Mouse (Mus musculus) macrophage (primary cell): ENCODE measurements at regions not wholly inside any gene's neighbourhood (a gene's known extent, or its start where the extent isn't known, plus 50 kb on each side); places are given as distances from the start of the nearest gene placed in this dataset.
A peak's percentile ranks its signal among the peaks of the same experiment; 100 is the strongest.

Experiments
- H3K27ac ChIP-seq: fragments of 350-480 bp; formaldehyde crosslinking; 2 replicates; pipeline ENCODE4 v1.9.0; 2021
- H3K36me3 ChIP-seq: fragments of 350-480 bp; formaldehyde crosslinking; 2 replicates; pipeline ENCODE4 v1.9.0; 2021; ENCODE audit errors: inconsistent target
- H3K4me3 ChIP-seq: fragments of 350-480 bp; formaldehyde crosslinking; 2 replicates; pipeline ENCODE4 v1.9.0; 2021; ENCODE audit errors: inconsistent target
- H3K79me2 ChIP-seq: fragments of 350-480 bp; formaldehyde crosslinking; 2 replicates; pipeline ENCODE4 v1.9.0; 2021; ENCODE audit errors: inconsistent target
- WGBS: methylation state at CpG from one replicate; pipeline ENCODE4 v1.1.7; 2026; ENCODE audit warnings: inconsistent platforms; ENCODE audit not compliant: missing documents; 5-methylcytosine and 5-hydroxymethylcytosine counted together

- H3K4me3 ChIP-seq = no peak overlapping the region
- no peaks in the 10 kb centered on the region for H3K36me3 ChIP-seq
- H3K79me2 ChIP-seq = no peaks in the 10 kb centered on the region
- no peak overlapping the region for H3K27ac ChIP-seq
Measured at GRCm38 (mm10) chr11:21478191-21478590, 93.8 kb upstream of the Wdpcp start.

- Histone ChIP-seq H3K4me3 (no peak overlapping the region), H3K27ac (no peak overlapping the region), H3K79me2 (no peaks in the 10 kb centered on the region), H3K36me3 (no peaks in the 10 kb centered on the region)
- whole genome bisulfite sequencing = 89% methylated on average over 4 of the region's 4 CpGs
Measured at GRCm38 (mm10) chr11:21470711-21471110, 99.7 kb upstream of the Ugp2 start.

- Histone ChIP-seq H3K4me3 (no peak overlapping the region), H3K36me3 (no peaks in the 10 kb centered on the region), H3K27ac (no peak overlapping the region), H3K79me2 (no peaks in the 10 kb centered on the region)
Measured at GRCm38 (mm10) chr11:21468465-21468864, 97.5 kb upstream of the Ugp2 start.

GRCm38 (mm10) chr11:21460011-21460410, 89.0 kb upstream of the Ugp2 start:
- Histone ChIP-seq H3K4me3 (no peak overlapping the region), H3K79me2 (no peaks in the 10 kb centered on the region), H3K27ac (no peak overlapping the region), H3K36me3 (no peaks in the 10 kb centered on the region)

- H3K4me3 ChIP-seq = no peak overlapping the region
- peak overlapping the region; percentile 56 for H3K27ac ChIP-seq
- no peaks in the 10 kb centered on the region for H3K36me3 ChIP-seq
- no peaks in the 10 kb centered on the region for H3K79me2 ChIP-seq
- WGBS = 83% methylated on average over 3 of the region's 4 CpGs
Measured at GRCm38 (mm10) chr11:21453308-21454106, 82.5 kb upstream of the Ugp2 start.

- WGBS = 71% methylated on average over 2 of the region's 2 CpGs
- Histone ChIP-seq H3K4me3 (no peak overlapping the region), H3K36me3 (no peaks in the 10 kb centered on the region), H3K79me2 (no peaks in the 10 kb centered on the region), H3K27ac (no peak overlapping the region)
Measured at GRCm38 (mm10) chr11:21433726-21434125, 62.7 kb upstream of the Ugp2 start.

- 75% methylated on average over 1 of the region's 1 CpGs for WGBS
- Histone ChIP-seq H3K79me2 (no peaks in the 10 kb centered on the region), H3K36me3 (no peaks in the 10 kb centered on the region), H3K27ac (no peak overlapping the region), H3K4me3 (no peak overlapping the region)
Measured at GRCm38 (mm10) chr11:21430021-21430420, 59.0 kb upstream of the Ugp2 start.

GRCm38 (mm10) chr11:21428749-21429148, 57.7 kb upstream of the Ugp2 start:
- 97% methylated on average over 6 of the region's 6 CpGs for WGBS
- no peaks in the 10 kb centered on the region for H3K79me2 ChIP-seq
- no peak overlapping the region for H3K27ac ChIP-seq
- no peak overlapping the region for H3K4me3 ChIP-seq
- no peaks in the 10 kb centered on the region for H3K36me3 ChIP-seq

- 69% methylated on average over 3 of the region's 3 CpGs for WGBS
- Histone ChIP-seq H3K79me2 (no peaks in the 10 kb centered on the region), H3K4me3 (no peak overlapping the region), H3K27ac (no peak overlapping the region), H3K36me3 (no peaks in the 10 kb centered on the region)
Measured at GRCm38 (mm10) chr11:21428013-21428317, 57.0 kb upstream of the Ugp2 start.

GRCm38 (mm10) chr11:21427291-21428012, 56.5 kb upstream of the Ugp2 start:
- Histone ChIP-seq H3K27ac (no peak overlapping the region), H3K79me2 (no peaks in the 10 kb centered on the region), H3K36me3 (no peaks in the 10 kb centered on the region), H3K4me3 (no peak overlapping the region)
- 74% methylated on average over 4 of the region's 4 CpGs for WGBS

- H3K27ac ChIP-seq = peak overlapping the region; percentile 82
- WGBS = 38% methylated on average over 6 of the region's 6 CpGs
- H3K4me3 ChIP-seq = no peak overlapping the region
Measured at GRCm38 (mm10) chr11:21425480-21426101, 54.6 kb upstream of the Ugp2 start.

GRCm38 (mm10) chr11:21424345-21424744, 53.3 kb upstream of the Ugp2 start:
- H3K36me3 ChIP-seq = no peaks in the 10 kb centered on the region
- no peak overlapping the region for H3K4me3 ChIP-seq
- no peaks in the 10 kb centered on the region for H3K79me2 ChIP-seq
- peak overlapping the region; percentile 82 for H3K27ac ChIP-seq

More at GRCm38 (mm10) chr11:21425480-21426101, 54.6 kb upstream of the Ugp2 start:
- Histone ChIP-seq H3K36me3 (no peaks in the 10 kb centered on the region), H3K79me2 (no peaks in the 10 kb centered on the region)

GRCm38 (mm10) chr11:21422281-21422878, 51.4 kb upstream of the Ugp2 start:
- 82% methylated on average over 2 of the region's 2 CpGs for WGBS
- Histone ChIP-seq H3K4me3 (no peak overlapping the region), H3K79me2 (no peaks in the 10 kb centered on the region), H3K36me3 (no peaks in the 10 kb centered on the region), H3K27ac (peak overlapping the region; percentile 84)
